Mouse (Mus musculus): Measurements from ENCODE around the gene Bcap29. TPM values are rescaled to one million over a fixed set of nuclear protein-coding genes. Genes with fewer than 3 reads are reported as not detected.
"Not testable (repeated sequence)": the region's sequence is repeated elsewhere in the genome, so short reads cannot be mapped to it uniquely, and the experiment has no call there.

Bcap29 gene
- polyA plus RNA-seq, 1 experiment from 2014 or later = 31.6 TPM

DNA sequence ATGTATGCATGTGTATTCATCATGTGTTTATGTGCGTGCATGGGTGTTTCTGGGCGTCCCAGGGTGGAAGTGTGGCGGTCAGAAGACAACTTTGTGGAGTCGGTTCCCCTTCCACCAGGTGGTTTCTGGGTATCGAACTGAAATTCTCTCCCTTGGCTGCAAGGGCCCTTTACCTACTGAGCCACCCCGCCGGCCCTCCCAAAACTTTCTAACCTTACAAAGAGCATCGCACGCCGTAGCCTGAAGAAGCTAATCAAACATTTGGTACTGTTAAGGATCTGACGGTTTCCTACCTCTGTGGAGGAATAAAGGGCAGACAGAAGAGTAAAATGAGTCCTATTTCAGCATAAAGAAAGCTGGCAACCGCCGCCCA, 502 bp downstream of the Bcap29 start:
- ATAC-seq (ENCODE audit: low FRiP score, low TSS enrichment) = peak; percentile 28; the same call in 1 of the 2 replicates
- no peak for DNase-seq
- no peak overlapping the region; the same call in 1 of the 2 replicates for H3K27ac ChIP-seq (replicated peaks; ENCODE audit: low read depth, low read length)

DNA sequence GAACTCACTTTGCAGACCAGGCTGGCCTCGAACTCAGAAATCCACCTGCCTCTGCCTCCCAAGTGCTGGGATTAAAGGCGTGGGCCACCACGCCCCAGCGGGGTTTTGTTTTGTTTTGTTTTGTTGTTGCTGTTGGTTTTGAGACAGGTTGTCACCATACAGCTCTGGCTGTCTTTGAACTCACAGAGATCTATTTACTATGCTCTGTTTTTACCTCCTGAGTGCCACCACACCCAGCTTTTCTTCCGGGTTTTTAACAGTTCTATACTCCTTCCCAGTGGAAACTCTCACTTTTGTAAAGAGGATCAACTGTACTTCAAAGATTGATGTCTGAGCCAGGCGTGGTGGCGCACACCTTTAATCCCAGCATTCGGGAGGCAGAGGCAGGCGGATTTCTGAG, 6.1 kb downstream of the Bcap29 start:
- DNase-seq; H3K4me2 ChIP-seq (ENCODE audit: low read length); H3K9me3 ChIP-seq (ENCODE audit: control insufficient read depth, low read length); H3K27me3 ChIP-seq (ENCODE audit: control insufficient read depth, insufficient read depth, low read length); H3K4me3 ChIP-seq (replicated peaks; ENCODE audit: low read depth, low read length); H3K9ac ChIP-seq (replicated peaks; ENCODE audit: low read length); H3K36me3 ChIP-seq (ENCODE audit: control insufficient read depth, insufficient read depth, low read length); H3K4me1 ChIP-seq (ENCODE audit: control insufficient read depth, insufficient read depth, low read length); ATAC-seq (ENCODE audit: low FRiP score, low TSS enrichment); H3K27ac ChIP-seq (replicated peaks; ENCODE audit: low read depth, low read length): not testable (repeated sequence)
- 92% methylated on average over 9 of the region's 9 CpGs for WGBS

More for the DNA sequence above, 502 bp downstream of the Bcap29 start:
- Histone ChIP-seq H3K9ac (replicated peaks; ENCODE audit: low read length) (peak overlapping the region; percentile 78), H3K4me3 (replicated peaks; ENCODE audit: low read depth, low read length) (peak overlapping the region; percentile 54), H3K4me1 (ENCODE audit: control insufficient read depth, insufficient read depth, low read length) (peaks cover 4% of the 10 kb centered on the region; the same call in 1 of the 2 replicates), H3K27me3 (ENCODE audit: control insufficient read depth, insufficient read depth, low read length) (no peaks in the 10 kb centered on the region), H3K36me3 (ENCODE audit: control insufficient read depth, insufficient read depth, low read length) (no peaks in the 10 kb centered on the region), H3K4me2 (ENCODE audit: low read length) (peak overlapping the region; percentile 79), H3K9me3 (ENCODE audit: control insufficient read depth, low read length) (no peaks in the 10 kb centered on the region)
- 8% methylated on average over 13 of the region's 13 CpGs for WGBS

DNA sequence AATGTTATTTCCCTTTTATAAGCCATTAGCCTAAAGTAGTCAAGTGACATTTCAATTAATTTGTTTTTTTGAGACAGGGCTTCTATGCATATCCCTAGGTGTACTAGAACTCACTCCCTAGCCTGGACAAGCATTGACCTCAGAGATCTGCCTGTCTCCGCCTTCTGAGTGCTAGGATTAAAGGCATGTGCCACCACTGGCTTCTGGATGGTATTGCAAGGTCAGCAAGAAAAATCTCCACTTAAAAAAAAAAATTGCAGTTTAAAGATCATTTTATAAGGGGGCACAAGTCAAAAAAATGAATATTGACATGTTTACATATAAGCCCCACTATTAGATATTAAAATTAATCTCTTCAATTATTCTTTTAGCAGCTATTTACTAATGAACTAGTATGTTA, 9.4 kb downstream of the Bcap29 start:
- ATAC-seq (ENCODE audit: low FRiP score, low TSS enrichment) = no peak
- 95% methylated on average over 1 of the region's 1 CpGs for WGBS
- no peak for DNase-seq
- no peak overlapping the region for H3K4me3 ChIP-seq (replicated peaks; ENCODE audit: low read depth, low read length)
- H3K27me3 ChIP-seq (ENCODE audit: control insufficient read depth, insufficient read depth, low read length) = no peaks in the 10 kb centered on the region
- no peaks in the 10 kb centered on the region for H3K9me3 ChIP-seq (ENCODE audit: control insufficient read depth, low read length)
- H3K4me2 ChIP-seq (ENCODE audit: low read length) = no peak overlapping the region
- H3K36me3 ChIP-seq (ENCODE audit: control insufficient read depth, insufficient read depth, low read length) = 0 out of 2 replicates have a peak, but pooled peaks cover 5% of the 10 kb centered on the region
- no peak overlapping the region for H3K27ac ChIP-seq (replicated peaks; ENCODE audit: low read depth, low read length)
- H3K4me1 ChIP-seq (ENCODE audit: control insufficient read depth, insufficient read depth, low read length) = no peaks in the 10 kb centered on the region
- H3K9ac ChIP-seq (replicated peaks; ENCODE audit: low read length) = no peak overlapping the region

DNA sequence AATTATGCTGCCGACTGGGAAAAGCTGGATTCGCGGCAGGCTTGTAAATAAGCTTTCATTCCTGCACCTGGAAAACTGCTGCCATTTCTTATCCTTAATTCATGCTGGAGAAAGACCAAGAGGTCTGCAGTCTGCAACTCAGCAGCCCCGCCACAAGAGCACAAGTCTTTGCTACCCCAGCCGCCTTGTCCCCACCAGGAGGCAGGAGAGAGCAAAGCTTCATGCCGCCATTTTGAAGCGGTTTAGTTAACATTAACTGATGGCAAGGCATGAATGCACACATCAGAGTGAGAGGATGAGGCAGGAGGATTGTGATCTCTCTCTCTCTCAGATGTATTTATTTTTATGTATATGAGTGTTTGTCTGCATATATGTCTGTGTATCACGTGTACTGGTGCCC, 14.4 kb downstream of the Bcap29 start:
- no peaks in the 10 kb centered on the region for H3K27me3 ChIP-seq (ENCODE audit: control insufficient read depth, insufficient read depth, low read length)
- no peak overlapping the region for H3K27ac ChIP-seq (replicated peaks; ENCODE audit: low read depth, low read length)
- no peaks in the 10 kb centered on the region for H3K4me1 ChIP-seq (ENCODE audit: control insufficient read depth, insufficient read depth, low read length)
- H3K36me3 ChIP-seq (ENCODE audit: control insufficient read depth, insufficient read depth, low read length) = 0 out of 2 replicates have a peak, but pooled peaks cover 8% of the 10 kb centered on the region
- H3K4me2 ChIP-seq (ENCODE audit: low read length) = no peak overlapping the region
- no peaks in the 10 kb centered on the region for H3K9me3 ChIP-seq (ENCODE audit: control insufficient read depth, low read length)
- WGBS = 84% methylated on average over 8 of the region's 8 CpGs
- no peak overlapping the region for H3K9ac ChIP-seq (replicated peaks; ENCODE audit: low read length)
- no peak for ATAC-seq (ENCODE audit: low FRiP score, low TSS enrichment)
- H3K4me3 ChIP-seq (replicated peaks; ENCODE audit: low read depth, low read length) = no peak overlapping the region
- no peak for DNase-seq

DNA sequence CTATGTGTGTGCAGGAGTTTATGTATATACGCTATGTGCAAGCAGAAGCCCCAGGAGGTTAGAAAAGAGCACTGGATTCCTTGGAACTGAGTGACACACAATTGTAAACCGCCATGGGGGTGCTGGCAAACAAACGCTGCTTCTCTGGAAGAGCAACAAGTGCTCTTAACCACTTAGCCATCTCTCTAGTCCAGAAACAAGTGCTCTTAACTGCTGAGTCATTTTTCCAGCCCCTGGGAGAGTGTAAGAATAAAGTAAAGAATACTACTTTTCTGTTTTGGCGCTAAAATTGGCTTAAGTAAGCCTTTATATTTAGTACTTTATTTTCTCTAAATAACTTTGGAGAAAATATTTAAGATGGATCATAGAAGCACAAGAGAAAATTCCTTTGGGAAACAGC, 21.1 kb downstream of the Bcap29 start:
- no peak for ATAC-seq (ENCODE audit: low FRiP score, low TSS enrichment)

DNA sequence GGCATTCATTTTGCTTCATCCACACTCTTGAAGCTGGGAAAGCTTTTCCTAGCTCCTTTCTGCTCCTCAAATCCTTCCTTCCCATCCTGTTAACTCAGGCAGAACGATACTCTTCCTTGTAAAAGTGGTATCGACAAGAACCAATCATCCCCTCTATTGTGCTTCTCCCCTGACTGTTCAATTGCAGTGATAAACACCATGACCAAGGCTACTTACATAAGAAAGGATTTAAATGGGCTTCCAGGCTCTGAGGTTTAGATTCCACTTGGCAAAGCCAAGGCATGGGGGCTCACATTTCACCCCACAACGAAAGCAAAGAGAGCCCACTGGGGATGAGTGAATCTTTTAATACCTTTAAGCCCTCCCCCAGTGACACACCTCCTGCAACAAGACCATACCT, 26.3 kb downstream of the Bcap29 start:
- ATAC-seq (ENCODE audit: low FRiP score, low TSS enrichment) (no peak), DNase-seq (no peak)
- Histone ChIP-seq H3K4me2 (ENCODE audit: low read length) (no peak overlapping the region), H3K9ac (replicated peaks; ENCODE audit: low read length) (no peak overlapping the region), H3K27ac (replicated peaks; ENCODE audit: low read depth, low read length) (no peak overlapping the region), H3K27me3 (ENCODE audit: control insufficient read depth, insufficient read depth, low read length) (no peaks in the 10 kb centered on the region), H3K4me3 (replicated peaks; ENCODE audit: low read depth, low read length) (no peak overlapping the region), H3K36me3 (ENCODE audit: control insufficient read depth, insufficient read depth, low read length) (no peaks in the 10 kb centered on the region), H3K9me3 (ENCODE audit: control insufficient read depth, low read length) (no peaks in the 10 kb centered on the region), H3K4me1 (ENCODE audit: control insufficient read depth, insufficient read depth, low read length) (no peaks in the 10 kb centered on the region)
- WGBS = 3% methylated on average over 3 of the region's 3 CpGs

More for the DNA sequence above, 21.1 kb downstream of the Bcap29 start:
- Histone ChIP-seq H3K27me3 (ENCODE audit: control insufficient read depth, insufficient read depth, low read length) (no peaks in the 10 kb centered on the region), H3K4me3 (replicated peaks; ENCODE audit: low read depth, low read length) (no peak overlapping the region), H3K4me1 (ENCODE audit: control insufficient read depth, insufficient read depth, low read length) (no peaks in the 10 kb centered on the region), H3K27ac (replicated peaks; ENCODE audit: low read depth, low read length) (no peak overlapping the region), H3K9ac (replicated peaks; ENCODE audit: low read length) (no peak overlapping the region), H3K4me2 (ENCODE audit: low read length) (no peak overlapping the region), H3K36me3 (ENCODE audit: control insufficient read depth, insufficient read depth, low read length) (0 out of 2 replicates have a peak, but pooled peaks cover 3% of the 10 kb centered on the region), H3K9me3 (ENCODE audit: control insufficient read depth, low read length) (no peaks in the 10 kb centered on the region)
- 53% methylated on average over 4 of the region's 4 CpGs for WGBS
- no peak for DNase-seq

DNA sequence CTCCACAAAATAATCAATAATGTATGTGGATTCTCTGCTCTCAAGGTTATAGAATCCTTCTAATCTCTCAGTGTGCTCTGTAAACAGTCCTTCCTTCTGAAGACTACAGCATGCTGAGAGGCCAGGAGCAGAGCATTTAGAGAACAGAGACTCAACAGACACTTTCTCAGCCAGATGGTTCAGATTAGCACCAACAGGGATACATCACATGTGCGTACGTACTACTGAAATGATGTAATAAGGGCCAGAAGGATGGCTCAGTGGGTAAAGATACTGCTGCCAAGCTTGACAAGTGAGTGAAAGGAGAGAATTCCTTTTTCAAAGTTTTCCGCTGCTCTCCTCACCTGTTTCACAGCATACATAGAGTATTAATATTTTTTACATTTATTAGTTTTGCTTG, 29.6 kb downstream of the Bcap29 start:
- Histone ChIP-seq H3K27me3 (ENCODE audit: control insufficient read depth, insufficient read depth, low read length) (no peaks in the 10 kb centered on the region), H3K9ac (replicated peaks; ENCODE audit: low read length) (no peak overlapping the region), H3K4me3 (replicated peaks; ENCODE audit: low read depth, low read length) (no peak overlapping the region), H3K9me3 (ENCODE audit: control insufficient read depth, low read length) (no peaks in the 10 kb centered on the region), H3K4me2 (ENCODE audit: low read length) (no peak overlapping the region), H3K27ac (replicated peaks; ENCODE audit: low read depth, low read length) (no peak overlapping the region), H3K36me3 (ENCODE audit: control insufficient read depth, insufficient read depth, low read length) (no peaks in the 10 kb centered on the region), H3K4me1 (ENCODE audit: control insufficient read depth, insufficient read depth, low read length) (no peaks in the 10 kb centered on the region)
- no peak for DNase-seq
- no peak for ATAC-seq (ENCODE audit: low FRiP score, low TSS enrichment)
- WGBS = 93% methylated on average over 3 of the region's 3 CpGs

DNA sequence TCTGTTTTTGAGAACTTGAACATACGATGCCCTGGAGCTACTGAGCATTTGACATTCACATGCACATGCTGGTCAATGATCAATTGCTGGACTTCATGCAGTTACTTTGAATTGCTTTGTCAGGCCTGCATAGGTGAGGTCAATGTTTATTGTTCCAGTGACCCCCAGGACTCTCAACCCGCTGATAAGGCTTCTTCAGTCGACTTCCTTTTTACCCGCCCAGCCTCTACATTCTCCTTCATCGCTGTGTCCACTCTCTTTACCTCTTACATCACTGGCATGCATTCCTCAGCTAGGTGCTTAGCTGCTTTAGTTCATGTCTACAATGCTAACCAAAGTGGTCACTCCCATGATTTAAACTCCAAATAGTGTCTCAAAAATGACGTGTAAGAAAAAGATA, 30.9 kb downstream of the Bcap29 start:
- H3K4me3 ChIP-seq (replicated peaks; ENCODE audit: low read depth, low read length) = no peak overlapping the region
- no peaks in the 10 kb centered on the region for H3K4me1 ChIP-seq (ENCODE audit: control insufficient read depth, insufficient read depth, low read length)
- H3K4me2 ChIP-seq (ENCODE audit: low read length) = no peak overlapping the region
- WGBS = 80% methylated on average over 6 of the region's 6 CpGs
- no peak overlapping the region for H3K27ac ChIP-seq (replicated peaks; ENCODE audit: low read depth, low read length)
- ATAC-seq (ENCODE audit: low FRiP score, low TSS enrichment) = no peak
- H3K9me3 ChIP-seq (ENCODE audit: control insufficient read depth, low read length) = no peaks in the 10 kb centered on the region
- no peak overlapping the region for H3K9ac ChIP-seq (replicated peaks; ENCODE audit: low read length)
- H3K27me3 ChIP-seq (ENCODE audit: control insufficient read depth, insufficient read depth, low read length) = no peaks in the 10 kb centered on the region
- no peak for DNase-seq
- 0 out of 2 replicates have a peak, but pooled peaks cover 2% of the 10 kb centered on the region for H3K36me3 ChIP-seq (ENCODE audit: control insufficient read depth, insufficient read depth, low read length)

DNA sequence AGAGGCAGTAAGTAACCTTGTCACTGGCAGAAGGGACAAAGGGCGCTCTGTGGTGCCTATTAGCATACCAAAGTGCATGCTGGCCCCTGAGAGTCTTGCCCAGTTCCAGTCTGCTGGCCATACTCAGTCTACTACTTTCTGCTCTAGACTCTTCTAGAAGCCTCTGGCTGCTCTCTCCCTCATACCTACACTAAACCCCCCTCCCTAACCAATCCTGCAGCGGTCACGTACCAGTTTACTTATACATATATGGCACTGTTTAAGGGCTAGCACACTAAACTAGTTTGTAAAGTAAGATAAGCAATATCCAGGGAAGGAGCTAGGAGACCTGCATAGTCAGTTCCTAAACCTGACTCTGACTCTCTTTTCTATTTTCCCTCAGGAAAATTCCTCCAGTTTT, 40.2 kb downstream of the Bcap29 start:
- Histone ChIP-seq H3K36me3 (ENCODE audit: control insufficient read depth, insufficient read depth, low read length) (no peaks in the 10 kb centered on the region), H3K9ac (replicated peaks; ENCODE audit: low read length) (no peak overlapping the region), H3K4me2 (ENCODE audit: low read length) (no peak overlapping the region), H3K27ac (replicated peaks; ENCODE audit: low read depth, low read length) (no peak overlapping the region), H3K9me3 (ENCODE audit: control insufficient read depth, low read length) (no peaks in the 10 kb centered on the region), H3K4me1 (ENCODE audit: control insufficient read depth, insufficient read depth, low read length) (no peaks in the 10 kb centered on the region), H3K4me3 (replicated peaks; ENCODE audit: low read depth, low read length) (no peak overlapping the region), H3K27me3 (ENCODE audit: control insufficient read depth, insufficient read depth, low read length) (no peaks in the 10 kb centered on the region)
- no peak for DNase-seq
- ATAC-seq (ENCODE audit: low FRiP score, low TSS enrichment) = no peak
- 74% methylated on average over 3 of the region's 3 CpGs for WGBS

All from midbrain, embryonic 14.5 days (tissue).